Mouse (Mus musculus) layer of hippocampus, adult 8-10 months (tissue): ENCODE results near the gene Epb41l4b. TPM values are rescaled to one million over a fixed set of nuclear protein-coding genes. Genes with fewer than 3 reads are reported as not detected.
A peak's percentile ranks its signal among the peaks of the same experiment; 100 is the strongest.

Experiments
- DNase-seq, 2 experiments: peaks; one replicate each; pipeline ENCODE4 v3.0.0; 2022; ENCODE audit warnings: low spot score in 2 of 2
- total RNA-seq, 4 experiments: library from RNA; stranded (reverse); gene quantifications; 2 replicates each; pipeline ENCODE4 v1.2.4; 2022

Gene Epb41l4b
- total RNA-seq: 10 to 100 TPM; 22.2 to 32.4 (median 26.7) TPM

- DNase-seq: peak; percentile 26 to 77
These were observed at the start of gene Epb41l4b for GRCm38 (mm10) chr4:57143026-57143937. Gene Epb41l4b (minus strand): TSS chr4:57143437.

- DNase-seq: no peak
These were observed 48.5 kb upstream of the Epb41l4b start for GRCm38 (mm10) chr4:57191543-57192283.

- no peak for DNase-seq
These were observed 46.6 kb upstream of the Epb41l4b start for GRCm38 (mm10) chr4:57189881-57190280.

GRCm38 (mm10) chr4:57186035-57186434 lies 42.8 kb upstream of the Epb41l4b start:
- no peak for DNase-seq

- DNase-seq: no peak
These were observed 42.2 kb upstream of the Epb41l4b start for GRCm38 (mm10) chr4:57185462-57185861.

GRCm38 (mm10) chr4:57183493-57183892 lies 40.3 kb upstream of the Epb41l4b start:
- DNase-seq: no peak

- DNase-seq: no peak
These were observed 38.3 kb upstream of the Epb41l4b start for GRCm38 (mm10) chr4:57181538-57181937.

- no peak for DNase-seq
These were observed 35.6 kb upstream of the Epb41l4b start for GRCm38 (mm10) chr4:57178881-57179280.

GRCm38 (mm10) chr4:57175329-57175728 lies 32.1 kb upstream of the Epb41l4b start:
- DNase-seq: no peak

GRCm38 (mm10) chr4:57172861-57173260 lies 29.6 kb upstream of the Epb41l4b start:
- DNase-seq: no peak

- DNase-seq: peak in 1 of 2 experiments; percentile 28
These were observed 28.6 kb upstream of the Epb41l4b start for GRCm38 (mm10) chr4:57171817-57172216.

GRCm38 (mm10) chr4:57168680-57169079 lies 25.4 kb upstream of the Epb41l4b start:
- DNase-seq: no peak

- no peak for DNase-seq
These were observed 25.0 kb upstream of the Epb41l4b start for GRCm38 (mm10) chr4:57168277-57168676.

- DNase-seq: no peak
These were observed 24.0 kb upstream of the Epb41l4b start for GRCm38 (mm10) chr4:57166922-57167870.

- DNase-seq: no peak
These were observed 22.4 kb upstream of the Epb41l4b start for GRCm38 (mm10) chr4:57165654-57166053.

- no peak for DNase-seq
These were observed 21.5 kb upstream of the Epb41l4b start for GRCm38 (mm10) chr4:57164578-57165210.

- DNase-seq: peak; percentile 28 to 41
These were observed 19.8 kb upstream of the Epb41l4b start for GRCm38 (mm10) chr4:57162789-57163722.

GRCm38 (mm10) chr4:57160571-57160970 lies 17.3 kb upstream of the Epb41l4b start:
- DNase-seq: no peak

GRCm38 (mm10) chr4:57156549-57157169 lies 13.4 kb upstream of the Epb41l4b start:
- DNase-seq: no peak
